Mouse (Mus musculus) heart, embryonic 16.5 days (tissue): ENCODE data around the gene Ubl7. TPM values are rescaled to one million over a fixed set of nuclear protein-coding genes. Genes with fewer than 3 reads are reported as not detected.

Experiments used
- ATAC-seq: fragments of 200-750 bp; cut with Nextera tagmentation; replicated peaks from 2 replicates; pipeline ENCODE4 v1.8.0; 2017; ENCODE audit warnings: moderate number of reproducible peaks; ENCODE audit not compliant: insufficient read depth, low FRiP score; ENCODE audit errors: extremely low read depth
- H3K27ac ChIP-seq: fragments of 300-500 bp; sonication (generic); 2 replicates; pipeline ENCODE4 v1.5.1; 2014; ENCODE audit warnings: mild to moderate bottlenecking, low read length, control low read depth, moderate library complexity
- H3K27me3 ChIP-seq: fragments of 300-500 bp; sonication (generic); 2 replicates; pipeline ENCODE4 v1.6.1; 2014; ENCODE audit warnings: low read length, mixed read lengths; ENCODE audit not compliant: control insufficient read depth, insufficient read depth
- H3K36me3 ChIP-seq: fragments of 300-500 bp; sonication (generic); 2 replicates; pipeline ENCODE4 v1.6.1; 2014; ENCODE audit not compliant: control insufficient read depth, insufficient read depth
- H3K4me1 ChIP-seq: fragments of 300-500 bp; sonication (generic); 2 replicates; pipeline ENCODE4 v1.6.1; 2014; ENCODE audit warnings: low read length, mixed read lengths; ENCODE audit not compliant: control insufficient read depth, insufficient read depth
- H3K4me2 ChIP-seq: fragments of 300-500 bp; sonication (generic); 2 replicates; pipeline ENCODE4 v1.6.1; 2014; ENCODE audit warnings: low read depth, mild to moderate bottlenecking, control low read depth, low read length
- H3K4me3 ChIP-seq: fragments of 300-500 bp; sonication (generic); 2 replicates; pipeline ENCODE4 v1.5.1; 2014; ENCODE audit warnings: mild to moderate bottlenecking, control low read depth, low read length
- H3K9ac ChIP-seq: fragments of 300-500 bp; sonication (generic); 2 replicates; pipeline ENCODE4 v1.6.1; 2014; ENCODE audit warnings: low read length, control low read depth
- H3K9me3 ChIP-seq: fragments of 300-500 bp; sonication (generic); replicated peaks from 2 replicates; pipeline ENCODE4 v1.6.1; 2016; ENCODE audit warnings: low read length; ENCODE audit not compliant: control insufficient read depth
- WGBS: fragments of 180-500 bp; shearing (Covaris S2); extraction: QIAGEN DNeasy Blood & Tissue Kit; methylation state at CpG from one replicate; pipeline ENCODE4 v1.1.7; 2014; 5-methylcytosine and 5-hydroxymethylcytosine counted together
- polyA plus RNA-seq: library from polyadenylated mRNA; unstranded; fragments of >200 nt; fragmentation: Nextera tagmentation; extraction: Ambion mirVana; gene quantifications from 2 replicates; pipeline ENCODE4 v1.2.1, GENCODE M21; 2015

Gene Ubl7
- 110 and 113 TPM in 2 replicates for polyA plus RNA-seq

- ATAC-seq = peak; percentile 97
- WGBS = 1% methylated on average over 47 of the region's 47 CpGs
- H3K4me2 ChIP-seq = peak within 1 kb of the TSS; percentile 68
- no peaks in the 10 kb centered on the region for H3K27me3 ChIP-seq
- H3K27ac ChIP-seq = peak within 1 kb of the TSS; percentile 69
- H3K9ac ChIP-seq = peak within 1 kb of the TSS; percentile 84
- H3K4me3 ChIP-seq = peak within 1 kb of the TSS; percentile 86
- H3K36me3 ChIP-seq = peaks cover 4% of the 10 kb centered on the region
- peaks cover 7% of the 10 kb centered on the region for H3K4me1 ChIP-seq
- H3K9me3 ChIP-seq = no peaks in the 10 kb centered on the region
These were observed at the start of gene Ubl7 for GRCm38 (mm10) chr9:57910254-57911160. Ubl7 (plus strand) TSS chr9:57910979.

DNA sequence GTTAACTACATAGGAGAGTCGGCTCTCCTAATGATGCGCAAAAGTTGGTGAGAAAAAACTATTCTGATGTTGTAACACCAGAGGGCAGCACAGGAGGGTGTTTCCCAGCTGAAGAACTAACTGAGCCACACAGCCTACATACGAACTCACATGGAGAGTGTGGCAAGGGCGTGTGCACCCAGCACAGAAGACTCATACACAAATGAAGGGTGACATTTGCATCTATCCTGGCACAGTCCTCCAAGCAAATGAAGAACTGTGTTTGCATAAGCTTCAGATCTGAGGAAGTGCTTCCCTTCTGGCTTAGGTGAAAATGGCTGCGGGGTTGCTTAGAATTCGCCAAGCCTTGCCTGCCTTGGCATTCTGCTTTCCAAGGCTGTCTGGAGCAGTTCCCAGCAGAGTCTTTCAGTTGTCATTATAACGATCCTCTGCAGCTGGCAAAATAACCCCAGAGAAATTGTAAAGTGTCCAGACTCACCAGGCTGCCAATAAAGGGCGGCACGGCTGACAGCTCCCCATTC is 48.8 kb upstream of the Ubl7 start:
- 46% methylated on average over 9 of the region's 9 CpGs for WGBS

DNA sequence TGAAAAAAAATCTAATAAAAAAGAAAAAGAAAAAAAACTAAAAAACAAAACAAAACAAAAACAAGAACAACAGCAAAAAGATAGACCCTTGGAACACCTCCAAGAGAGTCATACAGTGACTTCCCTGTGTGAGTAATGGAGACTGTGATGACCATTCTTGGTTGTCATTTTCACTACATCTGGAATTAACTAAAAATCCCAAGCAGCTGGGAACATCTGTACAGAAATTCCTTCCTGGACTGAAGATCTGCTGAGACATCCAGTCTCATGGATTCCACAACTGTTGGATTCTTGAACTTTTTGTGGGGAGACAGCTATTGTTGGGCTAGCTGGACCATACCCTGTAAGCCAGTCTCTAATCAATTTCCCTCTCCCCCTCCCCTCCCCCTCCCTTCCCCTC is 46.4 kb upstream of the Ubl7 start:
- no peak overlapping the region for H3K4me2 ChIP-seq
- H3K9ac ChIP-seq = no peak overlapping the region
- no peak overlapping the region for H3K4me3 ChIP-seq
- ATAC-seq = no peak
- no peaks in the 10 kb centered on the region for H3K9me3 ChIP-seq
- H3K27ac ChIP-seq = no peak overlapping the region
- no peaks in the 10 kb centered on the region for H3K27me3 ChIP-seq
- no peaks in the 10 kb centered on the region for H3K4me1 ChIP-seq
- H3K36me3 ChIP-seq = no peaks in the 10 kb centered on the region

More for the DNA sequence above, 48.8 kb upstream of the Ubl7 start:
- Histone ChIP-seq H3K36me3 (no peaks in the 10 kb centered on the region), H3K27me3 (no peaks in the 10 kb centered on the region), H3K4me2 (no peak overlapping the region), H3K9ac (no peak overlapping the region), H3K4me3 (no peak overlapping the region), H3K9me3 (no peaks in the 10 kb centered on the region), H3K4me1 (no peaks in the 10 kb centered on the region), H3K27ac (no peak overlapping the region)
- ATAC-seq = no peak

- no peaks in the 10 kb centered on the region for H3K4me1 ChIP-seq
- no peak overlapping the region for H3K4me3 ChIP-seq
- no peaks in the 10 kb centered on the region for H3K36me3 ChIP-seq
- H3K9me3 ChIP-seq = no peaks in the 10 kb centered on the region
- H3K27ac ChIP-seq = no peak overlapping the region
- no peak for ATAC-seq
- no peak overlapping the region for H3K4me2 ChIP-seq
- H3K9ac ChIP-seq = no peak overlapping the region
- WGBS = 66% methylated on average over 7 of the region's 7 CpGs
- H3K27me3 ChIP-seq = no peaks in the 10 kb centered on the region
These were observed 44.2 kb upstream of the Ubl7 start for GRCm38 (mm10) chr9:57866530-57866929.

DNA sequence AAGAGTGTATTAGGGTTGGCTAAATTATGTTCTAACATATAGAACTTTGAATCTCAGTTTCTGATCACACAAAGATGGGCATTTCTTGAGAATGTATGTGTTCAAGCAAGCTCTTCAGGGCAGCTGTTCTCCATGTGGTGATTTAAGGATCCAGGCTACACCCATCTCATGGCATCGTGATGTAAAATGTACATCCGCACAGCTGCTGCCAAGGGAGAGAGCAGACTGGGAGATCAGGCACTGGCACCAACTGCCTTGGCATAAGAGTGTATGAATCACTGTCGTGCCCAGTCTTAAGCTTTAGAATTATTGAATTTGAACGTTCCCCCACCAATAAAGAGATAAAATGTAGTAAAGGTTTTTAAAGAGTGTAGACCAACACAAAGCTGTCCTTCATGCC is 43.5 kb upstream of the Ubl7 start:
- 85% methylated on average over 4 of the region's 4 CpGs for WGBS

GRCm38 (mm10) chr9:57867880-57868279 is 42.9 kb upstream of the Ubl7 start:
- H3K4me2 ChIP-seq = no peak overlapping the region
- H3K4me3 ChIP-seq = no peak overlapping the region
- no peaks in the 10 kb centered on the region for H3K36me3 ChIP-seq
- no peak overlapping the region for H3K9ac ChIP-seq
- no peaks in the 10 kb centered on the region for H3K4me1 ChIP-seq
- no peaks in the 10 kb centered on the region for H3K27me3 ChIP-seq
- no peak overlapping the region for H3K27ac ChIP-seq
- WGBS = 78% methylated on average over 5 of the region's 5 CpGs
- no peak for ATAC-seq
- H3K9me3 ChIP-seq = no peaks in the 10 kb centered on the region

More for the DNA sequence above, 43.5 kb upstream of the Ubl7 start:
- no peak for ATAC-seq
- no peaks in the 10 kb centered on the region for H3K4me1 ChIP-seq
- H3K36me3 ChIP-seq = no peaks in the 10 kb centered on the region
- H3K9me3 ChIP-seq = no peaks in the 10 kb centered on the region
- H3K27me3 ChIP-seq = no peaks in the 10 kb centered on the region
- no peak overlapping the region for H3K27ac ChIP-seq
- no peak overlapping the region for H3K4me2 ChIP-seq
- no peak overlapping the region for H3K9ac ChIP-seq
- H3K4me3 ChIP-seq = no peak overlapping the region

- no peaks in the 10 kb centered on the region for H3K36me3 ChIP-seq
- no peak overlapping the region for H3K4me3 ChIP-seq
- H3K4me2 ChIP-seq = no peak overlapping the region
- no peak for ATAC-seq
- no peaks in the 10 kb centered on the region for H3K27me3 ChIP-seq
- H3K9ac ChIP-seq = no peak overlapping the region
- WGBS = 71% methylated on average over 6 of the region's 6 CpGs
- no peak overlapping the region for H3K27ac ChIP-seq
- H3K4me1 ChIP-seq = no peaks in the 10 kb centered on the region
- H3K9me3 ChIP-seq = no peaks in the 10 kb centered on the region
These were observed 42.0 kb upstream of the Ubl7 start for GRCm38 (mm10) chr9:57868767-57869166.

- 52% methylated on average over 2 of the region's 2 CpGs for WGBS
- H3K4me3 ChIP-seq = no peak overlapping the region
- H3K27me3 ChIP-seq = no peaks in the 10 kb centered on the region
- H3K27ac ChIP-seq = no peak overlapping the region
- no peaks in the 10 kb centered on the region for H3K36me3 ChIP-seq
- H3K4me1 ChIP-seq = no peaks in the 10 kb centered on the region
- H3K9me3 ChIP-seq = no peaks in the 10 kb centered on the region
- H3K9ac ChIP-seq = no peak overlapping the region
- H3K4me2 ChIP-seq = no peak overlapping the region
- ATAC-seq = no peak
These were observed 40.4 kb upstream of the Ubl7 start for GRCm38 (mm10) chr9:57870273-57870816.

DNA sequence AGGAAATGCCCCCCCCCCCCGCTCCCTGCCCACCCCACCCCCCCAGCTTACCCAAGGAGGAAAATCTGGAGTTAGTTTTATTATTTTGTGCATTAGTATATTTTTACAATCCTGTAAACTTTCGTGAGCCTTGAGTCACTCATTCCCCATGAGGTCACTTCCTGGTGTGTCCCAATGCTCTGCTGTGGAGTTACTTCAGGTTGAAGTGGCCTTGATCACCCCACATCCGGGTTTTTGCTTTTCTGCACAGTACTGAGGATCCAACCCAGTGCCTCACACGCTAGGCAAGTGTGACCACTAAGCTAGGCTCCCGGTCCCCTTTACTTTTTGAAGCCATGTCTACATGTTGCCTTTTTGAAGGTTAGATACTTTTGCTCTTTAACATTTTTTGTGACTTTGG is 36.6 kb upstream of the Ubl7 start:
- Histone ChIP-seq H3K4me1 (no peaks in the 10 kb centered on the region), H3K9ac (no peak overlapping the region), H3K4me2 (no peak overlapping the region), H3K27me3 (no peaks in the 10 kb centered on the region), H3K36me3 (no peaks in the 10 kb centered on the region), H3K9me3 (no peaks in the 10 kb centered on the region), H3K4me3 (no peak overlapping the region), H3K27ac (no peak overlapping the region)
- no peak for ATAC-seq
- 63% methylated on average over 5 of the region's 5 CpGs for WGBS
